Mouse (Mus musculus) megakaryocyte, embryonic 14.5 days (primary cell): Measurements from ENCODE around the gene Jund.

Experiments
- FLI1 ChIP-seq: IDR thresholded peaks from 2 replicates; pipeline ENCODE4 v1.6.1; 2012; ENCODE audit warnings: low read length, inconsistent platforms, mixed read lengths
- GATA1 ChIP-seq: IDR thresholded peaks from 3 replicates; pipeline ENCODE4 v1.6.1; 2012; ENCODE audit warnings: mixed read lengths, low read length, inconsistent platforms, borderline replicate concordance

DNA sequence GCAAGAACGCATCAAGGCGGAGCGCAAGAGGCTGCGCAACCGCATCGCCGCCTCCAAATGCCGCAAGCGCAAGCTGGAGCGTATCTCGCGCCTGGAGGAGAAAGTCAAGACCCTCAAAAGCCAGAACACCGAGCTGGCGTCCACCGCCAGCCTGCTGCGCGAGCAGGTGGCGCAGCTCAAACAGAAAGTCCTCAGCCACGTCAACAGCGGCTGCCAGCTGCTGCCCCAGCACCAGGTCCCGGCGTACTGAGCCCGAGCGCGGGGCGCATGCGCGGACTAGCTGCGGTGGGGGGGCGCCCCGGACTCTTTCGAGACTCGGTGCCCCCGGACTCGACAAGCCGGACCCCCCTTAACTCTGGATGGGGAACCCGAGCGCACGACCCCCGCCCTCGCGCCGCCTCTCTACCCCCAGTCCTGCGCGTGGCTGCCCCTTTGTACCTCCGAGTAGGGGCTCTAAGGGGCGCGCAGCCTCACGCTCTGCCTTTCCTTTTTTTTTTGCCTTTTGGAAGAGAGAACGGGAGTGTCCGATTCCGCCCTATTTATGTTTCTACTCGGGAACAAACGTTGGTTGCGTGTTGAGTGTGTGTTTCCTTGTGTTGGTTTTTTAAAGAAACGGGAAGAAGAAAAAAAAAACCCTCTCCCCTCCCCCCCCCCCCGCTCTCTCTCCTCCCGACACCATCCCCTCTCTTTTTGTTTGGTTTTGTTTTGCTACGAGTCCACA is 1.2 kb downstream of the Jund start:
- TF ChIP-seq GATA1: no peak
- TF ChIP-seq FLI1: no peak
